Comparison of ENCODE assay signal across 8 mouse cellular contexts in the genomic region with DNA sequence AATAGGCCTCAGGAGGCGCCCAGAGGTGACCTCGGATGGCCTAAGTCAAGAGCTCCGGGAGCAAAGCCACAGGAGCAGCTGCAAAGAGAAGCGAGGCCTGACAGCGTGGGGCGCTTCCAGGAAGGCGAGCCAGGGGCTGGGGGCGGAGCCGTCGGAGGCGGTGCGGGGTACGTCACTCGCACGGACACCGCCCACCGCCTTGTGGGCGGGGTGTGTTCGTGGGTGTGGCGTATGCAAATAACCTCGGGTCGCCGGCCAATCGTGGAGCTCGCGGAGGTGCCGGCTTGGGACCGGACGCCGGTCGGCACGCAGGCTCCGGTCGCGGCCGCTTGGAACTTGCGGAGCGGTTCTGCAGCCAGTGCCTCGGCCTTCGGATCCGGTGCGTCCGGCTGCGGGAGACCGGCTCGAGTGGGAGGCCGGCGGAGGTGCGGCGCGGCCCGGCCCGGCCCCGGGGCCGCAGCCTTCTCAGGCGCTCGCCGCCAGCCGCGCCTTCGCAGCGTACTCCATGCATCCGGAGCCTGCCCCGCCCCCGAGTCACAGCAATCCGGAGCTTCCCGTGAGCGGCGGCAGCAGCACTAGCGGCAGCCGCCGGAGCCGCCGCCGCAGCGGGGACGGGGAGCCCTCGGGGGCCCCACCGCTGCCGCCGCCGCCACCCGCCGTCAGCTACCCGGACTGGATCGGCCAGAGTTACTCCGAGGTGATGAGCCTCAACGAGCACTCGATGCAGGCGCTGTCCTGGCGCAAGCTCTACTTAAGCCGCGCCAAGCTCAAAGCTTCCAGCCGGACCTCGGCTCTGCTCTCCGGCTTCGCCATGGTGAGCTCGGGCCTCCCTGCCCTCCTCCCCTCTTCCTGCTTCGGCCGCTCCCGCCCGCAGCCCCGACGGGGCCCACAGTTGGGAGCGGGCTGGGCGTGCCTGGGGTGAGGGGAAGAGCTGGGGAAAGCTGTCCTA. TPM values are rescaled to one million over a fixed set of nuclear protein-coding genes. Genes with fewer than 3 reads are reported as not detected.
DNase-seq lines count a peak whose midpoint lies in the region; ATAC-seq lines count a peak whose summit lies in the region.

A gene (plus strand): TSS at position 322 of the 949 bp plus-strand sequence.

- H3K4me1 ChIP-seq in hindbrain, embryonic 12.5 days = peaks cover 34% of the 10 kb centered on the region

- no peaks in the 10 kb centered on the region for H3K9me3 ChIP-seq in hindbrain, embryonic 12.5 days (replicated peaks)

- no peaks in the 10 kb centered on the region for H3K27me3 ChIP-seq in hindbrain, embryonic 12.5 days

- H3K4me3 ChIP-seq in hindbrain, embryonic 12.5 days = peak within 1 kb of the TSS; percentile 76

- H3K4me2 ChIP-seq in hindbrain, embryonic 12.5 days (replicated peaks) = peak within 1 kb of the TSS; percentile 83

- peak; percentile 92 for ATAC-seq in hindbrain, embryonic 12.5 days (ENCODE audit: low FRiP score)

- H3K36me3 ChIP-seq in hindbrain, embryonic 12.5 days = no peaks in the 10 kb centered on the region

- H3K27ac ChIP-seq in hindbrain, embryonic 12.5 days = peak within 1 kb of the TSS; percentile 93

- peak; percentile 99 for DNase-seq in NIH3T3 (ENCODE audit: low read depth)
- peak; percentile 98 to 99 for DNase-seq in cerebellum, postnatal 10 days
- peak; percentile 94 to 97 for DNase-seq in frontal cortex, postnatal 10 days (ENCODE audit: low spot score in 2 of 2)
- peak; percentile 96 to 98 for DNase-seq in layer of hippocampus, postnatal 14 days (ENCODE audit: low spot score in 2 of 2)
- peak; percentile 99 for DNase-seq in lung, postnatal 14 days
- DNase-seq in retina, adult 2 months (ENCODE audit: low read depth, low spot score) = peak; percentile 90
- peak; percentile 99 for DNase-seq in thymus, postnatal 36 days

- WGBS in hindbrain, embryonic 12.5 days = under 1% methylated on average over 92 of the region's 106 CpGs

- H3K9ac ChIP-seq in hindbrain, embryonic 12.5 days = peak within 1 kb of the TSS; percentile 79

RNA-seq across cellular contexts. Expression of the gene that starts here (rescaled TPM):
- 13.5 and 13.6 TPM in 2 replicates for polyA plus RNA-seq in hindbrain, embryonic 12.5 days (2016; fragmentation: Nextera tagmentation; extraction: Ambion mirVana)
- total RNA-seq in layer of hippocampus, postnatal 14 days (2021) = 10 to 100 TPM; 15.1 to 16.2 TPM

Comparison
In these comparisons a context has a peak if more than half of its experiments do, and no peak if none do; other contexts are left out.
1. Peak in every context shown above with its lines: DNase-seq, ATAC-seq, H3K4me3 ChIP-seq and H3K27ac ChIP-seq.